Mouse (Mus musculus): Measurements from ENCODE around the gene Atg13. TPM values are rescaled to one million over a fixed set of nuclear protein-coding genes. Genes with fewer than 3 reads are reported as not detected.

The Atg13 gene
- total RNA-seq, 4 experiments from 2014 or later: 50.7 to 59.6 (median 55.4) TPM

DNA sequence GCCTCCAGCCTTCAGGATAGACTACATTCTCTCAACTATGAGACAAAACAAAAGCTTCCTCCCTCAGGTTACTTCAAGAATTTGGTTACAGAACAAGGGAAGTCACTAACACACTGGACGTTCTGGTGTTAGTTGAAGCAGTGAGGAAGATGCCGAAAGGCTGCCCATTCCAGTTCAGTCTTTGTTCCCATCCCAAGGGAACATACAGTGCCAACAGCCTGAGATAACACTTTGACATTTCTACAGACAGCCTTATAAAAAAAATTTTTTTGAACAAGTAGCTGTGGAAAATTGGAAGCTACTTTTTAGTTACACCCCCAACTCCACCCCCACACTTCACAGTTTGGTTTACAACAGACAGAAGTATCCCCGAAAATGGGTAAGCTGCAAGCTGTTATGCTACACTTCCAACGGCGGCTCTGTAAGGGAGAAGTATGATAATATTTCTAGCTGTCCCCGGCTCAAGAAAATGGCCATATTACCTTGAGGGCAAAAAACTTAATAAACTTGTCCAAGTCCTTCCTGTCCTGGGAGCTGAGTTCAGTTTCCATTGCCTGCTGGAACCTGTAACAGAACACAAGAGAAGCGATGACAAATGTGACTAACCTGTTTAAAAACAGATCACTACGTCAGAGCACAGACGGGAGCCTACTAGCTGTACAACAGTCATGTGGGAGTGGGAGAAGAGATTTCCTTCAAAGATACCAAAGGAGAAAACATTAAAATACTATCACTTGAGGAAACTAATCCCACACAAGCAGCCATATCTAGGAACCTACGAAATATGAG, 14.7 kb downstream of the Atg13 start:
- peak; percentile 18 for DNase-seq (ENCODE audit: low spot score)

DNA sequence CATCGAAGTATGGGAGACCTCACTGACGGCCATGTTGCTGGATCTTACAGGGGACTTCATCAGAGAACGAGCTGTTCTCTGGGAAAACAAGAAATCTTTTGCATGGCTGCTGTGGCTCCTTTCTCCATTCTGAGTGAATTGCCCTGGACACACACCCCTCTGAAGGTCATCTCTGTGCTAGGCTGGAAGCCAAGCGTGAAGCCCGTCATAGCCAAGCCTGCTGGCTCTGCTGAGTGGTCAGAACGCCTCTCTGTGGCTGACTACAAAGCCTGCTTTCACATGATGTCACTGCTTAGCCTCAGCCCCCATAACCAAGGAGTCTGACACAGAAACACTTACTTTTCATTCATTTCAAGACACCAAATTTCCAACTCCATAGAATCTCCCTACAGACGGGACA, 20.9 kb downstream of the Atg13 start:
- peak; percentile 59 for DNase-seq (ENCODE audit: low spot score)

DNA sequence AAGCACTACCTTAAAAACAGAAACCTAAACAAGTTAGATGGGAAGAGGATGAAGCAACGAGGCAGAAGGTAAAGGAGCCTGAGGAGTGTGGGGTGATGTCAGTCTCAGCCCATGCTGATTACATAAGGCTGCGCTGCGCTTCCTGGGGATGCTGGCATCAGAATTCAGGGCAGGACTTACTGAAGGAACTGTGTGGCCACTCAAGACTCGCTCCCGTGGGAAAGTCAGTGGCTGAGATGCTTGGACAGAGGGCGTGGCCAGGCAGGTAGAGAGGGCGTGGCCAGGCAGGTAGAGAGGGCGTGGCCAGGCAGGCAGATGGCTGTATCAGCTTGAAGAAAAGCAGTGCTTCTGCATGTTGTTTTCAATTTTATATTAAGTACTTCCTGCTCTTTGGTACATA, 26.5 kb downstream of the Atg13 start:
- no peak for DNase-seq (ENCODE audit: low spot score)

DNA sequence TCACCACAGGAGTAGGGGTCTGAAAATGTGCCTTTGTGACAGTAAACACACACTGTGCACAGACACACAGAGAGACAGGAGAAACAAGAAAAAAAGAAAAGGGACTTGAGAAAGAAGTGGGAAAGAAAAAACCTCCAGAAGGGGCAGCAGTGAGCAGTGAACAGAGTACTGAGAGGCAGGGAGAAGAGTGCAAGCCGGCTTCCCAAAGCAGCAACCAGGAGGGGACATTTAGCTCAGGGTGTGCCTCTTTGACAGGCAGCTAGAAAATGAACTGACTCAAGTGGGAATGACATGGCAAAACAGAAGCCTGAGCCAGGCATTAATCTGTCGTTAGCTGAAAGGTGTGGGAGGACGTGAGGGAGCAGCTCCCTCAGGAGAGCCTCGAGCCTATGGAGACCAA, 27.5 kb downstream of the Atg13 start:
- peak; percentile 41 for DNase-seq (ENCODE audit: low spot score)

DNA sequence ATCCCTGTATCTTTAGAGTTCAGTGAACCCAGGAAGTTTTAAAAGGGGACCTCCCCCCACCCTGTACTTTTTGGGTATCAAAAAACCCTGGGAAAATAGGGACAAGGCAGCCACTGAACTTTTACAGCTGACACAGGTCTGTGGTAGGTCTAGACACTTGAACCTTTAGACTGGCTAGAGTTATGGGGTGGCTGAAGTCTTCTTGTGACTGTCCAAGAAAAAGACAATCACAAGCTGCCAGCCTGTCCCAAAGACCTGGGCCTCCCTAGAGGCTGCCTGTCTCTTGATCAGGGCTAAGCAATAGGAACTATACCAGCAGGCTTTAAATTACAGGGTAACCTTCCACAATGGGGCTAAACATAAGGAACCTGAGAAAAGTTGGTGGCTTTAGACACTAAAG, 33.4 kb downstream of the Atg13 start:
- no peak for DNase-seq (ENCODE audit: low spot score)

DNA sequence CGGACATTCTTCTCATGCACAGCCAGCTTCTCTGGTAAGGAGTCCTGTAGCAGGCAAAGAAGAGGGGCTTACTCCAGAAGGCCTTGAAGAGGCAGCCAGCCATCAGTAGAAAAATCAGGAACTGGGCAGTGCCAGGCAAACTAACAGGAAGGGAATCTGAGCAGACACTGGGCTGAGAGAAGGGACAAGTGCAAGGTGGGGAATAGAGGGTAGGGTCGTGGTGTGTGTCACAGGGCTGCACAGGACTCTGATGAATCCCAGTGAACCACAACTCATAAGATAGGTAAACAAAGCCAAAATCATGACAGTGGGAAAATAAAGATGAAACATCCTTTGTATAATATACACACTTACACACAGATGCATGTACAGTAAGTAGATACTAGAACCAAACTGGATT, 34.0 kb downstream of the Atg13 start:
- no peak for DNase-seq (ENCODE audit: low spot score)

DNA sequence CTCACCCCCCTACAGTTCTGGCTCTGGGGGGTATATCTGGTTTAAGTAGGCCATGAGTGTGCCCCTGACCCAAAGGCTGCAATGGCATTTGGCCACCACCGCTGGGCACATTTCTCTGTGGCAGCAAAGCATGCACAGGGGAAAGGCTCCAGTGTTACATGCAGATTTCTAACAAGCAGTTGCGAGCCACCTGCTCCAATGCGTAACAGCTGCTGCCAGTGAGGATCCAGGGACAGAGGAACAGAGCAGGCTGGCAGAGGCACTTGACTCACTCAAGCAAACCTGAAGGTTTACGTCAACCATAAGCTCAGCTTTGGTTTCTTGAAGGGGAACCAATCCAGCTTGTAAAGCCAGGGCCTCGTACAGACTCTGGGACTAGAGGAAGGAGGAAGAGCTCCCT, 35.5 kb downstream of the Atg13 start:
- no peak for DNase-seq (ENCODE audit: low spot score)

DNA sequence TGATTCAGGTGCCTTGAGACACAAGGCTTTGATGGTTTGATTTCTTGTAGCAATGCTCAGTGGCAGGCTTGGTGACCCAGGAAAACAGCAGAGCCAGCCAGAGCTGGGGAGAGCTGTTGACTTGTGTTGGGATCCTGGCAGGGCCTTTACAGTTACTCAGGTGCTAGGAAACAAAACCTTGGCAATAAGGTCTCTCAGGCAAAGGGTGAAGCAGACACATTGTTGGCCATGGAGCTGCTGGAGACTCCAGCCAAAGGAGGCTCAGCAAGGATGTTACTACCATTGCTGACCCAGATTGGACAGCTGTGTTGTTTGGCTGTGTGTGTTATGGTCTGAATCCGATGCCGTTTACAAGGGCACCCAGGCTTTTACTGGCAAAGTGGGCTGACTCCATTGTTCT, 36.8 kb downstream of the Atg13 start:
- no peak for DNase-seq (ENCODE audit: low spot score)

DNA sequence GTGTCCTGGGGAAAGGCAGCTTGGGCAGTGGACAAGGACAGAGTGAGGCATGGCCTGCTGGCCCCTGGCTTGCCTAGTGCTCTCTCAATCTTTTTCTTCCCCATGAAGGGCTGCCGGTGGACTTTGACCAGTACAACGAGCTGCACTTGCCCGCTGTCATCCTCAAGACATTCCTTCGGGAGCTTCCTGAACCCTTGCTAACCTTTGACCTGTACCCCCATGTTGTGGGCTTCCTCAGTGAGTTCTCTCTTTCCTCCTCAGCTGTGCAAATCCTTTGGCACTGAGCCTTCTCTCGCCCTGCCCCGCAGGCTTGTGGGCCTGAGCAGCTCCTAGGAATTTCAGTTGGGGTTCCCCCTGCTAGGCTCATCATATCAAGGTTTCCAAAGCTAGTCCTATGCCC, 40.3 kb downstream of the Atg13 start:
- no peak for DNase-seq (ENCODE audit: low spot score)

DNA sequence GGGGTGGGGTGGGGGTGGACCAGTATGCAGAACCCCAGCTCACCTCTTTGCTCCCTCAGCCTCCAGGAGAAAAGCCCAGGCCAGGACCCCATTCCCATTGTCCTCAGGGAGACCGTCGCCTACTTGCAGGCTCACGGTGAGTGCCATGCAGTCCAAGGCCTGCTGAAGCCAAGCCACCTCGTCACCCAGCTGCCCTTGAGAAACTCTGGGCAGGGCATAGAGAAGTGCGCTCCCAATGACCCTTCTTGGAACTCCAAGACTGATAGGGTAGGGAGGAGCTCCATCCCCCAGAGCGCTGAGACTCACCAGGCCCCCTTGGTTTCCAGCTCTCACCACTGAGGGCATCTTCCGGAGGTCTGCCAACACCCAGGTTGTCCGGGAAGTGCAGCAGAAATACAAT, 41.0 kb downstream of the Atg13 start:
- no peak for DNase-seq (ENCODE audit: low spot score)

DNA sequence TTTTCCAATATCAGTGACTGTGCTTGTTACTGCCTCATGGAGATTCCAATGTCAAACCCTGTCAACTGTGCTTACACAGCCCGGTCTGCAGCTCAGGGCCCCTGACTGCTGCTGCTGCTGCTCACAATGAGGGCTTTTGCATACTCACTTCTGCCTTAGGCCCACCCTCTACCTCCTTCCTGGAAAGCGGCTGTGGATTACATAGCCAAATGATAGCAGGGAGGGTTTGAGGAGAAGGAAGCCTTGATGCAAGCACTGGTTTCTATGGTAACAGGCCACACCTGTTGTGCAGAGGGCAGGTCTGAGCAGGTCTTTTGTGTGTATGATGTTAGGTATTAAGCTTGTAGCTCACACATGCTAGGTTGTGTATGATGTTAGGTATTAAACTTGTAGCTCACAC, 42.6 kb downstream of the Atg13 start:
- DNase-seq (ENCODE audit: low spot score): no peak

DNA sequence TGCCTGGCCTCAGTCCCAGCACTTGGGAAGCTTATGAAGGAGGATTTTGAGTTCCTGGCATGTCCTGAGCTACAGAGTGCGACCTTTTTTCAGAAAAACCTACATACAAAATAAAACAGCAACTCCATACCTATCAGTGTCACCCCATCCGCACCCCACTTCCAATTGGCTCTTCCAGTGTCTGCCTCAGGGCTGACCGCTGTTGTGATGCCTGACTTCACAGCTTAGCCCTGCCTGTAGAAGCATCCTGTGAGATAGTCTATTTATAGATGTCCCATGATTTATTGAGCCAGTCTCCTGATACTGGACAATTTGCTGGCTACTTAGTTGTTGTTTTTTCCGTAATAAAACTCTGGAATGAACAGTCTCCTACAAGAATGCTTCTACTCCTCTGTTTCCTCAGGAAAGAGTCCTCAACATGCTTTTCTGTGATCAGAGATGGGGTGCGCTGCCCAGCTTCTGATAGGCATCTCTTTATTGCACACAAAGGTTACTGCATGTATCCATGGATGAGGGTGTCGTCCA, 43.9 kb downstream of the Atg13 start:
- DNase-seq (ENCODE audit: low spot score): peak; percentile 18

DNA sequence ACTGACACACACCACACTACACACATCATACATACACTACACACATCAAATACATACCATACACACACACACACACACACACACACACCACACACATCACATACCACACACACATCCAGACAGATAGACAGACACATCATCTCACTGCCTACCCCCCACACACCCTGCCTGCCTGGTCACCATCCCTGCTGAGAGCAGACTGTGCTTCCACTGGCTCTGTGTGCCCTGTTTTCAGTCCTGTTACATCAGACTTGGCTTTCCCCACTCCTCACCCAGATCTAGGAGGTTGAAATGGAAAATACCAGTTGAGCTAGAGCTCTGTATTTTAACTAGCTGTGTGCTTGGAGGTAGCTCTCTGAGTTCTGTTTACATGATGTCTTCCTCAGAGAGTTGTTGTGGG, 45.6 kb downstream of the Atg13 start:
- no peak for DNase-seq (ENCODE audit: low spot score)

DNA sequence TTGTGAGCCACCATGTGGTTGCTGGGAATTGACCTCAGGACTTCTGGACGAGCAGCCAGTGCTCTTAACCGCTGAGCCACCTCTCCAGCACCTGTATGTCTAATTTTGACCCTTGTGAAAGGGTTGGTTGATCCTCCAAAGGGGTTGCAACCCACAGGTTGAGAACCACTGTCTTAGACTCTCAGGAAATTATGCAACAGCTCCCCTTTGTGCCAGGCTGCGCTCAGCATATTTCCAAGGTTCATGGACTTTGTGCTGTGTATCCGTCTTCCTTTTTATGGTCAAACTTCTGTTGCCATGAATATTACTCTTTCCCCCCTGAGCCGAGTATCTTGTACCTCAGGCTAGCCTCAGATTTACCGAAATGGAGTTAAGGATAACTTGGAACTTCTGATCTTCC, 49.4 kb downstream of the Atg13 start:
- no peak for DNase-seq (ENCODE audit: low spot score)

DNA sequence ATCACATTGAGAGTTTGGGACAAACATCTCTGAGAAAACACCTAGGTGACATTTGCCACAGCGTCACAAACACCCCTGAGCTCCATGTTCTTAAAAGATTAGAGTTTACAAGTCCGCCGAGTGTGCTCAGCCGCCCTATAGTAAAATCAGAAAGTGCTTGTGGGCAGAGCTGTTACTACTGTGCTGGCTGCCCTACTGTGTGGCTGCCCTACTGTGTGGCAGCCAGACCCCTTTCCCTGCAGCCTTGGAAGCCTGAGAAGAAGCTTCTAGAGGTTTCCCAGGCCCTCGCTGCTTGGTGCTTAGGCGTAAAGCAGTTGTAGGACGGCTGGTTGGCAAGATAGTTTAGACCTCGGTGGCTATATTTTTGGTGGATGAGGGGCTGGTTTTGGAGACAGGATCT, 50.7 kb downstream of the Atg13 start:
- no peak for DNase-seq (ENCODE audit: low spot score)

DNA sequence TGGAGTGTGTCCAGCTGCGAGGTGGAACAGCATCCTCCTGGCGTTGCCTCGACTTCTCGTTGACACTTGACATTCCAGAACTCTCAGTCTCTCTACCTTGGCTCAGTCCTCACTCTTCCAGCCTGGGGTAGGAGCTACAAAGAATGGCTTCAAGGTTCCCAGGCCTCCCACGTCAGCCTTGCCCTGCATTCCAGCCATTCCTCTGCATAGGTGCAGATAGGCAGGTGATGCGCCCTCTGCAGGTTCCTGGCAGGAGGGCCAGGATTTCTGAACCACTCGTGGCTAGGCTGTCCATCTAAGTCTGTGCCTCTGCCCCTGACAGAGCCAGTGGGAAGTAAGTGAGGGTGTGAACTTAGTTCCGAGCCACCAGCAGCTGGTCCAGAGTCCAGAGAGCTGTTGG, 53.6 kb downstream of the Atg13 start:
- DNase-seq (ENCODE audit: low spot score): no peak

DNA sequence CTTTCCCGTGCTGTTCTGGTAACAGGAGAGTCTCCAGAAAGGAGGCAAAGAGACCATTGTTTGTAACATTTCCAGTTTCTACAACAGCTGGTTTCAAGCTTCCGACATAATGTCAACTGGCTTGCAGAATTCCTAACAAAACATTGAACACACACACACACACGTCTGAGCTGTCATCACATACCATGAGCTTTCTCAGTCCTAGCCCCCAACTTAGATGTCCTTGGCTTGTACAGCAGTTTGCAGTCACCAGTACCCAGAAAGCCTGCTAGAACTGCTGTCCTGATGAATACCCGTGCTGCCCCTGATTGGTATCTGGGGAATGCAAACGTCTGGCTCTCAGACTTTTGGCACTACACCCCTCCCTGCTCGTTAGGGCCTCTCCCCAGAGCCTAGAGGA, 54.5 kb downstream of the Atg13 start:
- no peak for DNase-seq (ENCODE audit: low spot score)

DNA sequence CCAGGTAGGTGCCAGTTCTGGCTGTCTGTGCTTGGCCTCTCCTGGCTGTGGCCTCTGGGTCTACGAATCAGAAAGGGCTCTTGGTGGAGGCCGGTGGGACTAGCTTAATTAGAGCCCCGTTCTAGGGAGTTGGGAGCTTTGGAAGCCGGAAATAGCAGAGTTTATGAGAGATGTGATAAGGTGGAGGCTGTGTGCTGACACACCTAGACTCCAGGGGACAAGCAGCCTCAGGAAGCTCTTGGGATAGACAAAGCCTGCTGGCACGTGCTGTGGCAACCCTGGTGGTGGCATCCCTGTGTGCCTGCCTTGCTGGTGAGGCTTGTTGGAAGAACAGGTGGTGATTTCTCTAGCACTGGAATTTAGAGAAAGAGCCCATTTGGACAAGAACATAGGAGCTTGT, 55.0 kb downstream of the Atg13 start:
- DNase-seq (ENCODE audit: low spot score): no peak

DNA sequence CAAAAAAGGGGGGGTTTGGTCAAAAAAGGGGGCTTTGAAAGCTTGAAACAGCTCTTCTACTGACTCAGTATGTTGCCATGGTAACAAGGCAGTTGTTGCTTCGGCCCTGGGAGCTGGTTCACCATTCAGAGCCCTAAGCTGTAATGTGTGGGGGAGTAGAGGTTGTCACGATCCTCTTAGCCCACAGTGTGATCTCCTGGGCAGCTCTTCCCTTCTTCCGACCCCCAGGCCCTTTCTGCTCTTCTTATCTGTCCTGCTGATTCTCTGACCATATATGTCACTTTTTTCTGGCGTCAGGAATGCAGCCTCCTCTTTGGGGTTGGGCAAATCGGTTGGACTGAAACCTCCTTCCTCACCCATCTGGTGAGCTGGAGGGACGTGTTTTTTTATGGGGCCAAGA, 57.5 kb downstream of the Atg13 start:
- DNase-seq (ENCODE audit: low spot score): no peak

DNA sequence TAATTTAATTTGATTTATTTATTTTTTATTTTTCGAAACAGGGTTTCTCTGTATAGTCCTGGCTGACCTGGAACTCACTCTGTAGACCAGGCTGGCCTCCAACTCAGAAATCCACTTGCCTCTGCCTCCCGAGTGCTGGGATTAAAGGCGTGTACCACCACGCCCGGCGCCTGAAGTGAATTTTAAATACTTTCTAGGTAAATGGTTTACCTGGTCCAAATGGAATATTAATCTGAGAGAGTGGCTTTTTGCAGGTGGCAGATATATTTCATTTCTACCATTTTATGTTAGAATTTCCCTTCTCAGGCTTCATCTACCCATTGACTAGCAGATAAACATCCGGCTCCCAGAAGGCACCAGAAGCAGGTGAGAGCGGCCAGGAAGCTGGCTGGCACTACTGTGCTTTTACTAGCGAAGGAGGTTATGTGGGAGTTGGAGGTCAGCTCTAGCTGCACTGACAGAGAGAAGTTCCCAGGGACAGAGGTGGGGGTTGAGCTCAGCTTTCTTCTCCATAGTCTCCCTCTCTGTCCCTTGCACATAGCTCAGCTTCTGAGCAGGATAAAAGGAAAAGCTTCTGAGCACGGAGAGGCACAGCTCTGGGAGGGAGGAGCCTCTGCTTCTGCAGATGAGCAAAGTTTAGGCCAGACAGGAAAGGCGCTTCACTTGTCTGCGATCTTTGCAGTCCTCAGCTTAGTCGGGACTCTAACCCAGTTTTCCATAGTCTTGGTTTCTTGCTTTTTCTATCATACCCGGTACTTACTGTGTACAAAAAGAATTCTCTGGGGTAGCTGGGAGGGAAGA, 58.7 kb downstream of the Atg13 start:
- no peak for DNase-seq (ENCODE audit: low spot score)

DNA sequence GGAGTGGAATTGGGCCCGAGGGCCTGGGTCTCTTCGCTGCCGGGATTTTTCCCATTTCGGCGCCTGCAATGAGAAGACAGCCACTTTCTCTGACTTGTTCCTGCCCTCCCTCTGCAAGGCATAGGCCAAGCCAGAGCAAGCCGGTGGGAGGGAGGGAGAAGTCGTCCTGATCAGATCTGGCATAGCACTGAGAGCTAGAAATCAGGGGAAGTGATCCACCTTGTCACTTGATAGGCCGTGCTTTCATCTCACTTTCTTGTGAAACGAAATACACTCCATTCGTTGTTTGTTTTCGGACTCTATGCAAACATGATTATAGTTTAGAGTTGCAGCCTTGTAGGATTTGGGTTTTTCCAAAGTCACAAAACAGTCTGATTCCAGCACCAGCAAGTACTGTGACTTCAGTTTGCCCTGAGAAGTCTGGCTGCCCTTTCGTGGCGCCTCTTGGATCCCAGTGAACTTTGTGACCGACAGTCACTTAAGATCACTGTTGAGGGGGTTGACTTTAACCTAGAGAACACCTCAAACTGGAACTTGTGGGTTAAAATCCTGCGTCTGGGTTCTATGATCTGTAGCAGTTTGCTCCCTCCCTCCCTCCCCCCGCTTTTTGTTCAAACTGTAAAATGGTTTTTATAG, 59.9 kb downstream of the Atg13 start:
- no peak for DNase-seq (ENCODE audit: low spot score)

DNA sequence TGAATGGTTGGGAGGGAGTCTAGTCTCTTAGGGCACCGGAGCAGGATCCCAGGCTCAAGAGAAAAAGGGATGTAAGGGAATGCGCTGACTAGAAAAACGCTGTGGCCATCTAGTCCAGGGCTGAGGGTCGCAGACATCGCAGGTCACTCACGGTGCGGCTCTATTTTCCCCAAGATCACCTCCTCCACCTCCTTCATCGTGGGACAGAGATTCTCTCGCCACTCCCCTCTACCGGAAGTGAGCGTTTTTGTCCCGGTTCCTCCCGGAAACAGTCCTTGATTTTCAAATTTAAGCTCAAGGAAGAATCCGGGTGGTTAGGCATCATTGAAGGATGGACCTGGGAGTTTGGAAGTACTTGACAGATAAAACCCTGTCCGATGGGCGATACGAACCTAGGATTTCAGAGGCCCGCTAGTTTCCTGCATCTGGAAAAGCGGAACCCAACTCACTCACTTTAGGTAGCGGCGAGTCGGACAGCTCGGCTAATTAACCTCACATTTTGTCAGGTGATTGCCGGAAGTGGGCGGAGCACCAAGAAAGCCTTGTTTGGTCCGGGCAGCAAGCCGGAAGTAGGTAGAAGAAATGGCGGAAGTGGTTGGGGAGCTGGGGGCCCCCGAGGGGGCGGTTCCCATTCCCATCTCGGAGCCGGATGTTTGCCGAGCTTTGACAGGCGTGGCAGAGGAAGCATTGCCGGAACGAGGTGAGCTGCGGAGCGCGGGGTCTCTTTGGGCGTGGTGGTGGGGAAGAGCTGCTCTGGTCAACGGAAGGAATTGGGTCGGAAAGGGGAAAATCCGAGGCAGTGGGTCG, 60.6 kb downstream of the Atg13 start, which contains the start of the genes Zfp408 and Arhgap1:
Gene Zfp408 (minus strand): TSS at position 239 of the 807 bp plus-strand sequence.
Gene Arhgap1 (plus strand): TSS at position 308 of the 807 bp plus-strand sequence.
- peak; percentile 97 for DNase-seq (ENCODE audit: low spot score)

Measured in heart, adult 8-10 months (tissue).